Mouse (Mus musculus) left cerebral cortex, postnatal 10 days (tissue): ENCODE results near the gene Ninj2. TPM values are rescaled to one million over a fixed set of nuclear protein-coding genes. Genes with fewer than 3 reads are reported as not detected.
"Not testable (repeated sequence)": the region's sequence is repeated elsewhere in the genome, so short reads cannot be mapped to it uniquely, and the experiment has no call there.

Experiments used
- DNase-seq, 2 experiments: peaks; one replicate each; pipeline ENCODE4 v3.0.0; 2021 to 2022; ENCODE audit warnings: low spot score in 2 of 2, mixed read lengths in 1 of 2; ENCODE audit errors: extremely low spot score in 1 of 2
- intact Hi-C: fragments of 180-260 bp; cut with DNase I; formaldehyde crosslinking; loops from one replicate; pipeline ENCODE4 v1.15.1; 2025
- total RNA-seq, 2 experiments: library from RNA; stranded (reverse); gene quantifications; 2 replicates each; pipeline ENCODE4 v1.2.3; 2021

The Ninj2 gene
- total RNA-seq, 2 experiments from 2014 or later: 0.43 to 0.45 TPM

DNA sequence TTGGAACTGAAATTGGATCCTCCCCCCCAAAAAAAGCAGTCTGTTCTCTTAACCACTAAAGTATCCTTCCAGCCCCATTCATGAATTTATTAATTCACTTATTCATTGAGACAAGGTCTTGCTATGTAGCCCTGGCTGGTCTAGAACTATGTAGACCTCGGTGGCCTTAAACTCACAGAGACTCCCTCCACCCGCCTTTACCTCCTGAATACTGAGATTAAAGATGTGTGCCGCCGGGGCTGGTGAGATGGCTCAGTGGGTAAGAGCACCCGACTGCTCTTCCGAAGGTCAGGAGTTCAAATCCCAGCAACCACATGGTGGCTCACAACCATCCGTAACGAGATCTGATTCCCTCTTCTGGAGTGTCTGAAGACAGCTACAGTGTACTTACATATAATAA, 6.1 kb upstream of the Ninj2 start:
- intact Hi-C loops, DNase-seq: not testable (repeated sequence)

DNA sequence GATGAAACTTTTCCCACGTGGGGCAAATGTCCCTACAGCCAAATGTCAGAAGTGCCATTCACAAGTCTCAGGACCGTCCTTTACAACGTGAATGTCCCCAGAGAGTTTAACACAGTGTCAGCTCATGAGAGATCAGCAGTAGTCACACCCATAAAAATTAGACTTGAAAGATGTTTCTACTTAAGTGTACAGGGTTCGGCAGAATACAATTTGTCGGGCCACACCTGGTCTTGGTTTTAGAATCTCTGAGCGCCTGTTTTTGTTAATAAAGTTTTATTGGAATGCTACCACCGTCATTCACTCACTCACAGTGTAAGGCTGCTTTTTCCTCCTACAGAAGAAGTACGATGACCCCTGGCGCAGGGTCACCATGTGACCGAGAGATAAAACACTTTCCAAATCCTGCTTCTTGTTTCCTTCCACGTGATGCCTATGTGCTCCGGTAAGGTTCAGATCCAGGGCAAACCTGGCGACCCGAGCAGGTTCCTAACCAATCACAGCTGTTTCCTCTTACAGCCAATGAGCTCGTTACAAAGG, 2.4 kb upstream of the Ninj2 start:
- intact Hi-C loops: no loop called here
- DNase-seq: no peak

DNA sequence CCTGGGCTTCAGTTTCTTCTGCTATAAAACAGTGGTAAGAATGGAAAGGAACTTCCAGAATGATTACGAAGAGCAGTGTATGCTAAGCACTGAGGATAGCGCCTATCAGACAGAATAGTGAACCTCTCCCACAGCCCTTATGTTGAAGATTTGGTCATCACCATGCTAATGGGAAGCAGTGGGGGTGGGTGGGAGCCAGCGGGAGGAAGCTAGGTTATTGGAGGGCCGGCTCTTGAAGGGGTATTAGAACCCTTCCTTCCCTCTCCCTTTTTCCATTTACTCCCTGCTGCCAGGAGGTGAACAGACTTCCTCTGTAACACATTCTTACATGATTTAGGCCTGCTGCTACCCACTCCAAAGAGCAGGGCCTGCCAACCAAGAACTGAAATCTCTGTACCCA, 1.2 kb upstream of the Ninj2 start:
- DNase-seq: no peak
- intact Hi-C loops: no loop called here

DNA sequence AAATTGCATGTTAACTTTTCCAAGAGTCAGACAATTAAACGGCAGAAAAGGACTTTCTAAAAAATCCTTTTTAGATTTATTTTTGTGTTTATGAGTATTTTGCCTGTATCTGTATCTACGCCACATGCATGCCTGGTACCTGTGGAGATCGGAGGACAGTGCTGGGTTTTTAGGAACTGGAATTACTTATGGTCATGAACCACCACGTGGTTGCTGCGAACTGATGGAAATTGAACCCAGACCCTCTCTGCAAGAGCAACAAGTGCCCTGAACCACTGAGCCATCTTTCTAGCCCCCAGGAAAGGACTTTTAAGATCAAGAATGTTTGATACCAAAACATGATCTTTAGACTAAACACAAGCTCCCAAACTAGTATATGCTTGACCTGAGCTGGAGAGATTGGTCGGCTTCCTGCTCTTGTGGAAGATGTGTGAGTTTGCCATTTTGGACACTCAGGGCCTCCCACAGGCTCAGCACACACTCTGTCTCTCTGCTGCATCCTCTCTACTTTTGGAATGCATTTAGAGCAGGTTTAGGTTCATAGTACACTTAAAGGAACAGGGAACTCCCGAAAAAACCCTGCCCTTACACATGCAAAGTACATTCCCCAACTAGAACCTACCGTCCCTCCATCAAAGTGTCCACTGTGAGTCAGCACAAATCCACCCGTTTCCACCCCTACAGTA, 1.1 kb downstream of the Ninj2 start:
- no peak for DNase-seq
- intact Hi-C loops: no loop called here

DNA sequence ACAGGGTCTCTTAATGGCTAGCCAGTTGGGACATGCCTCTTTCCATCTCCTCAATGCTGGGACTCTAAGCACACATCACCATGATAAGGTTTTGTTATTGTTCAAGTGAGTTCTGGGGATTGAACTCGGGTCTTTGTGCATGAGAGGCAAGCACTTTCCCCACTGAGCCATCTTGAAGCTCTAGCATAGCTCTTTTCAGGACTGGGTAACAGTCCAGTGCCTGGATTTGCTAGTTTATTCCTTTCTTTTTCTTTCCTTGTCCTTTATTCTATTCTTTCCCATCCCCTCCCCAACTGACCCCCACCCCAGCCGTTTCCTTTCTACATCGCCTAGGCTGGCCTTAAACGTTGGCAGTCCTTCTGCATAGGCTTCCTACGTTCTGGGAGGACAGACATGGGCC, 1.9 kb downstream of the Ninj2 start:
- DNase-seq: no peak
- intact Hi-C loops: no loop called here

DNA sequence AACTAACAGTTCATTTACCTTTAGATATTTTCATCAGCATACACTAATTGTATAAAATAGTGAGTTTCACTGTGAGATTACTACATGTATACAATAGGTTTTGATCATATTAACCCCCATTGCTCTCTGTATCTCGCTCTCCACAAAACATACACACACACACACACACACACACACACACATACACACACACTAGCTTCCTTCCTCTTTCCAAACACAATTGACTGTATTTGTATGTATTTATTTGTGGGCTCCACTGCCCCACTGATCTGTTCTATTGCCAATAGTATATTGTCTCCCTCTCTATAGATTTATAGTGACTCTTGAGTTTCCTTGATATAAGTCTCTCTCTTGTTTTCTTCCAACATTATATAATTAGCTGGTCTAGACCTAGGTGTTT, 2.4 kb downstream of the Ninj2 start:
- no peak for DNase-seq
- intact Hi-C loops: no loop called here

DNA sequence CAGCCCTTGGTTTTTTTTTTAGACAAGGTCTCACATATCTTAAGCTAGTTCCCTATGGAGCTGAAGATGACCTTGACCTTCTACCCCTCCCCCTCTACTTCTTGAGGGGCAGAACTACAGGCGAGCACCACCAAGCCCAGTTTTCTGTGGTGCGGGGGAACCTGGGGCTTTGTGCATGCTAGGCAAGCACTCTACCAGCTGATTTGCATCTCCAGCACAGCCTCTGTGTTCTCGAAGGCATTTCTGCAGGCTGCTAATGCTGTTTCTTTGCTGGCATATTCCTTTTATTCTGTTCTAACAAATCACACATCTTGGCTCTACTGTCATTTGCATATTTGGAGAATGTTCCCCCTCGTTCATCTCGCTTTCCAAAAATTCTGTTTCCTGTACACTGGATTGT, 6.2 kb downstream of the Ninj2 start:
- no peak for DNase-seq
- intact Hi-C loops: no loop called here

DNA sequence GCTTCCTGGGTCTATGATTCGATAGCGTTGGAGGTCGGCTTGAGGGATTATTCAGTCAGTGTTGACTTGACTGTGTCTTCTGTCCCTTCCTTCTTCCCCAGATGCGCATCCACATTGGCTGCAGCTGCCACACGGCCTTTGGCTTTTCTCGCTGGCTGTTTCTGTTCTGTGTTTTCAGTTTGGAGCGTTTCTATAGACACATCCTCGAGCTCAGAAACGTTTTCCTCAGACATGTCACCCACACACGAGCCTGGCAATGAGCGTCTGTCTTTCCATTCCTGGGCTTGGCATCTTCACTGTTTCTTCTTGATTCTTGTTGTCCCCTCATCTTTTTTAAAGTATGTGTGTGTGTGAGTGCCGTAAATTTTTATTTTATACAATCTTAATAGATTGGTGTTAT, 8.1 kb downstream of the Ninj2 start:
- no peak for DNase-seq

DNA sequence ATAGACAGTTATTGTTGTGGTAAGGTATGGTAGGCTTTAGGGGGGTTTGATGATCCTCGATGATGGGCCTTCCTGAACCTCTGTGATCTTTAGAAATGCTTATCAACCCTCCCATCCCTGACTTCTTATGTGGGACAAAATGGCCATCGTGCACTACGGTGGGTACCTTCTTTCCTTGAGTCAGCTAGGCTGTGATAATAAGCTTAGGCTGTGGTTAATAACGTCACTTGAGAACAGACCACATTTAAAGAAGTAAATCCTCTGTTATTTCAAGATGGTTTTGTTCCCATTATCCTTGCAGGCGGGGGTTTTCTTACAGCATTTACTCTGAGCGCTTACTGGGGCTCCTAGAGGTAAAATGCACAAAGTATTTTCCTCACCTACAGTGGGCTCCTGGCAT, 8.8 kb downstream of the Ninj2 start:
- no peak for DNase-seq
- intact Hi-C loops: no loop called here

More for the DNA sequence above, 8.1 kb downstream of the Ninj2 start:
- intact Hi-C loops: no loop called here

DNA sequence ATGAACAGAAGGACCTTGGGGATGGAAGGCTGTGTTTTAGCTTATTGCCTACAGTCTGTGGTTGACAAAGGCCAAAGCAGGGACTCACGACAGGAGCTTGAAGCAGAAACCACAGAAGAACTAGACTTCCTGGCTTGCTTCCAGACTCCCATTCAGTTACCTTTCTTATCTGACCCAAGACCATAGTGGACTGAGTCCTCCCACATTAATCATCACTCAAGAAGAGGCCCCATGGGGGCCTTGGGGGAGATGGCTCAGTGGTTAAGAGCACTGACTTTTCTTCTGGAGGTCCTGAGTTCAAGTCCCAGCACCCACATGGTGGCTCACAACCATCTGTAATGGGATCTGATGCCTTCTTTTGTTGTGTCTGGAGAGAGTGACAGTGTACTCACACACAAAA, 10.0 kb downstream of the Ninj2 start:
- intact Hi-C loops: no loop called here
- DNase-seq: no peak

DNA sequence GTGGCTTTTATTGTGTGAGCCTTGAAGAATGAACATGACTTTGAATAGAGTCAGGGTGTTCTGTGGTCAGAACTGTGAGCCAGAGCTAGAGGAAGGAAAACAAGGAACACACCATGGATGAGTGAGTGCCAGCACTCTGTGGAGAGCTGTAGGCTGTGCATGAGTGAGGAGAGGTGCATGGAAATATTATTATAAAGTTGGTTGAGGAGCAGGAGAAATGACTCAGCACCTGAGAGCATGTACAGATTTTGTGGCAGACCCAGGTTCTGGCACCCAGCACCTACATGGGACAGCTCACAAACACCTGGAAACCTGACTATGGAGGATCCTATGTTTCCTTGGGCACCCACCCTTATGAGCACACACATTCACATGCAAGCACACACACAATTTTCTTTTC, 11.9 kb downstream of the Ninj2 start:
- intact Hi-C loops: no loop called here

DNA sequence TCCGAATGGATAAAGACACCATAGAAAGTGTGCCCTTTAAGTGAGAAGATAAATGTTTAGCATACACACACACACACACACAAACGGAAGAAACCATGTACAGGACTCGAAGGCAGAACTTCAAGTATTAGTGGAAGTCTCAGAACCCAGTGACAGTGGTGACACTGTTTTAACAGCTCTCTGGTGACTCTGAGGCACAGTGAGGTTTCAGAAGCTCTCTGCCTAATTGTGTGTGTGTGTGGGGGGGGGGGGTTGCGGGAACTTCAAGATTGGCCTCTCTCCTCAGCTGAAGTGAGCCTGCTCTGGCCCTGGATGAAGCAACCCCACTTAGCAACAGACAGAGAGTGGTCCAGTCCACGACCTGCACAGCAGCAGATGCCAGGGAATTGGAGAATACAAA, 14.4 kb downstream of the Ninj2 start:
- intact Hi-C loops: no loop called here
- no peak for DNase-seq

More for the DNA sequence above, 11.9 kb downstream of the Ninj2 start:
- no peak for DNase-seq

DNA sequence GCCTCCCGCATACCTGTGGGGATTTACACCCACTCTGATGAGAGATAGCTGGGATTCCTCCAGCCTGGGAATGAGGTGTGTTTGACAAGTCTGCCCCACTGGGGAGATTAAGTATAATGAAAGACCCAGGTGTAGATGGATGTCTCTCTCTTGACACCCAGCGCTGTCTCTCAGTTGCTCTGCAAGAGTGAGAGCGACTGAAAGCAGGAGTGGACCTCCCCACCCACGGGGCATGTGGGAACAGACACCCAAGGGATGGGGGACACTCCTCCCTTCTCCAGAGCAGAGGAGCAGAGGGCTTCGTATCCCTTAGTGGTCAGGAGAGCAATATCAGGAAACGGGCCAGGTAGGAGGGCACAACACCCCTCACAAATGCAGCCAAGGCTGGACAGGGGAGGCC, 14.9 kb downstream of the Ninj2 start:
- intact Hi-C loops: no loop called here
- no peak for DNase-seq

DNA sequence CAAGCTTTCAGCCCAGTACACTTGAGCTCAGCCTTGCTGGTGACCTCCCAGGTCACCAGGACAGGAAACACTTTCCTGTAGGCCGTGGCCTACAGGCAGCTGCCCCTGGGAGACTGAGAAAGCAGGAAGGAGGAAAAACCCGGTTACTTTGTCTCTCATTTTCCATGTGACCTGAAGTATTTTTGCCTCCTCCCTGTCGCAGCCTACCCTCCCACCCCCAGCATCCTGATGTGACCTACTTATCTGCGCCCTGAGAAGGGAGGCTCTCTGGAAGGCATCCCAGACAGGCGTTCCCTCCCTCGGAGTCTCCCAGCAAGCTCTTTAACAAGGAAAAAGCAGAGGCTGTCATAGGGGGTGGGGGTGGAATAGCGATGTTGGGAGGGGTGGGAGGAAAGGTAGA, 16.0 kb downstream of the Ninj2 start:
- intact Hi-C loops: no loop called here

DNA sequence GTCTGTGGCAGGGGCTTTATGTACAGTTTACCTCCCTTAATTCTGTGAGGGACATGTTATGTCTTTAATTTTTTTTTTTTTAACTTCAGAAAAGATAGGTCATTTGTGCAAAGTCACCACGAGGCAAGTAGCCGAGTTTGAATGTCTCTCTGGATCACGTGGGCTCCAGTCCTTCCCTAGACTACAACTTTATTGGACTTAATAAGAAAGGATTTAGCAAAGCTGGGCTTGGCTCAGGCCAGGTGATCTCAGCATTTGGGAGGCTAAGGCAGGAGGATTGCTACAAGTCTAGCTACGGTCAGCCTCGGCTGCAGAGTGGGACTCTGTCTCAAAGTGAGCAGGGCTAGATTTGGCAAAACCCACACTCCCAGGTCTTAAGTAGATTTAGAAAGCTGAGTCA, 16.8 kb downstream of the Ninj2 start:
- DNase-seq: no peak
- intact Hi-C loops: loop anchor here (5.0 kb wide), 1 partner anchor 72 kb away; no protein-coding TSS in a partner anchor

More for the DNA sequence above, 16.0 kb downstream of the Ninj2 start:
- DNase-seq: peak; percentile 66 to 87

DNA sequence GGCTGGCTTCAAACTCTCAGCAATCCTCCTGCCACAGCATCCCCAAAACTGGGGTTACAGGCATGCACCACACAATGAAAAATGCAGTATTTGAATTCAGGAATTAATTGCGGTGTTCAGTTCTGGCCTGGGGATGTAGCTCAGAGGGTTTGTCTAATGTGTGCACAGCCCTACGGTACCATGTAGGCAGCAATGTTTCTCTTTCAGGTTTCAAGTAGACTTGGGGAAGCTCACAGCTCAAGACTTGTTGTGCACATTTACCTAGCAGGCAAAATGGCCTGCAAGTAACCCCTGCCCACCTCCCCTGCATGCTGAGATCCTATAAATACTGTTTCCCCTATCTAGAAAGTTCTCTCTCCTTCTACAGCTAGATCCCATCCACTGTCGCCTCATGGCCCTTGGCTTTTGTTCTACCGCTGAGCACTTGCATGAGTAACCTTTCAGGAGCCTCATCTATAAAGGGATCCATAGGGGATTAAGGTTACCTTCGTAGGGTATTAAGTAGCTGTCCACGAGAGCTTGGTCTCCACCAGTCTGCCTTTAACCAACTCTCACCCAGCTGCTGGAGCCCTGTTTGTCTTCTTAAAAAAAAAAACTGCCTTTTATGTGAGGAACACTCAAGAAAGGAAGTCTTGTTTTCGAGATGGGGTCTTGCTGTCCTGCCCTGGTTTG, 17.7 kb downstream of the Ninj2 start:
- no peak for DNase-seq
- intact Hi-C loops: loop anchor here (5.0 kb wide), 1 partner anchor 71 kb away; no protein-coding TSS in a partner anchor

DNA sequence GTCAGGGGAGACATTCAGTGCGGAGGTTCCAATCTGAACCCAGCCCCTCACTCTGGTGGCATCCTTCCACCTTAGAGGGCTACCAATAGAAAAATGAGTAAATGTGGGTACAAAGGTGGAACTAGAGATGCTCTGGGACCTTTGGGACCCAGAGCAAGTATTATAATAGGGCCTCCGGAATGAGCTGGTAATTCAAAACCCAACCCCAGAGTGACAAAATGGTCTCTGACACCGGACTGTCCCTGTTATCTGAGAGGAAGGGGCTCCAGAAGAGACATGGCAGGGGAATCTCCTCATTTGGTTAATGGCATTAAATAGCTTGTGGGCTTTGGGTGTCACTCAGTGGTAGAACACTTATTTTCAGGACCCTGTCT, 18.2 kb downstream of the Ninj2 start:
- DNase-seq: no peak
- intact Hi-C loops: loop anchor here (5.0 kb wide), 1 partner anchor 71 kb away; no protein-coding TSS in a partner anchor

DNA sequence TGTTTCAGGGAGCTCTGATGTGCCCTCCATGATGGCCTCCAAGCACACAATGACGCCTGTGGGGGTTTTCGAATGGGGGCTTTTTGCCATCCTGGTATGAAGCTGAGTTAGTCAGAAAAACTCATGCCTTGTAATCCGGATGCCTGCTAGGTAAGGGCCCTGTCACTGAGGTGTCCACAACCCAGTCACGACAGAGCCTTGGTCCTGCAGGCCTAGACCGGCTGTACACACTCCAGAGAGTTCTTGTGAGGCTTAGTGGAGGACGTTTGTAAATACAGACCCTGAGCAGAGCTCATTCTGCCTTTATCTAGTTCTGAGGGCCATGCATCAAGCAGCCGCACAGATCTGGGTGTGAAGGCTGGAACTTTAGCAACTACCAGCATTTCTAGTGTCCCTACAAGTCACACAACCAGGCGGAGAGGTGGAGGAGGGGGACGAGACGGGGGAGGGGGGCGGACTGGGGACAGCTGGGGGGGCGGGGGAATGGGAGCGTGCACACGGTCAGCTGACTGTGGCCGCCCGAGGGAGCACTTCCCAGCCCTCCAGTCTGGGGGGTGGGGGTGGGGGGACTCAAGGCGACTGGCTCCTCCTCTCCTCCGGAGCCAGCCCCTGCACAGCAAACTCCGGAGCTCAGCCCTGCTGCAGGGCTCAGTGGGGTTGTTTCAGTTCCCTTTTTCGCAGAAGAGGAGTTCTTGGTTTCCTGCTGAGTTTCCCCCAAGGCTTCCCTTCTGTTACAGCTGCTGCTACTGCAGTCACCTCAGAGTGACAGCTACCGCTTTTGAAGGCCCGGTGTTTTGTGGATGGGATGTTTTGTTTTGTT, 19.0 kb downstream of the Ninj2 start:
- DNase-seq: peak; percentile 44 to 89
- intact Hi-C loops: loop anchor here (5.0 kb wide), 1 partner anchor 70 kb away; no protein-coding TSS in a partner anchor

DNA sequence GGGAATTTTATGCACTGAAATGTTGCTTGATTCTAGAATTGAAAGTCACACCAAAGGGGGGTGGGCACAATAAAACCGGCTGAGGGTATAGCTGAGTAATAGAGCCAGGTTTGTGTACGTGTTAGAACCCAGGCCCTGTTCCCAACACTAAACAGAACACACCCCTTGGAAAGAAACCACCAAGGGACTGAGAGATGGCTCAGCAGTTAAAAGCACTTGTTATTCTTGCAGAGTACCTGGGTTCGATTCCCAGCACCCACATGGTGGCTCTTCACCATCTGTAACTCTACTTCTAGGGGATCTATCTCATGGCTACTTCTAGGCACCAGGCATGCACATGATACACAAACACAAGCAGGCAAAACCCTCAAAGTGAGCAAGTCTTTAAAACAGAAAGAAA, 20.7 kb downstream of the Ninj2 start:
- no peak for DNase-seq
- intact Hi-C loops: loop anchor here (5.0 kb wide), 1 partner anchor 68 kb away; no protein-coding TSS in a partner anchor
